Mouse (Mus musculus) gastrocnemius, postnatal 25 days (tissue): ENCODE results near the gene Dlg2. TPM values are rescaled to one million over a fixed set of nuclear protein-coding genes. Genes with fewer than 3 reads are reported as not detected.

Source experiments
- DNase-seq: peaks from one replicate; pipeline ENCODE4 v3.0.0; 2022
- total RNA-seq, 2 experiments: library from RNA; stranded (reverse); gene quantifications; 1 replicate in 1 of 2; 2 replicates in 1 of 2; pipeline ENCODE4 v1.2.3; 2021

The Dlg2 gene
- total RNA-seq, 2 experiments from 2014 or later, result 0.05 to 0.75 TPM

GRCm38 (mm10) chr7:91090830-91091683 is 614.6 kb downstream of the Dlg2 start:
- no peak for DNase-seq

GRCm38 (mm10) chr7:91096467-91096866 is 620.0 kb downstream of the Dlg2 start:
- DNase-seq, result no peak

- no peak for DNase-seq
These were observed 622.0 kb downstream of the Dlg2 start for GRCm38 (mm10) chr7:91098521-91098920.

- DNase-seq, result no peak
These were observed 633.1 kb downstream of the Dlg2 start for GRCm38 (mm10) chr7:91109575-91109974.

GRCm38 (mm10) chr7:91132128-91132527 is 655.7 kb downstream of the Dlg2 start:
- DNase-seq, result no peak

GRCm38 (mm10) chr7:91154096-91154495 is 677.6 kb downstream of the Dlg2 start:
- DNase-seq, result no peak

- DNase-seq, result no peak
These were observed 682.7 kb downstream of the Dlg2 start for GRCm38 (mm10) chr7:91159144-91159543.

GRCm38 (mm10) chr7:91161643-91162175 is 685.2 kb downstream of the Dlg2 start:
- DNase-seq, result no peak

GRCm38 (mm10) chr7:91173560-91173959 is 697.1 kb downstream of the Dlg2 start:
- no peak for DNase-seq

GRCm38 (mm10) chr7:91188211-91188610 is 711.7 kb downstream of the Dlg2 start:
- no peak for DNase-seq

- DNase-seq, result no peak
These were observed 722.9 kb downstream of the Dlg2 start for GRCm38 (mm10) chr7:91199372-91199771.

GRCm38 (mm10) chr7:91208083-91208852 is 731.8 kb downstream of the Dlg2 start:
- DNase-seq, result no peak

GRCm38 (mm10) chr7:91208973-91209372 is 732.5 kb downstream of the Dlg2 start:
- no peak for DNase-seq

GRCm38 (mm10) chr7:91212236-91212635 is 735.8 kb downstream of the Dlg2 start:
- DNase-seq, result no peak

GRCm38 (mm10) chr7:91214921-91215320 is 738.4 kb downstream of the Dlg2 start:
- no peak for DNase-seq

- no peak for DNase-seq
These were observed 742.0 kb downstream of the Dlg2 start for GRCm38 (mm10) chr7:91218321-91218987.

- no peak for DNase-seq
These were observed 750.0 kb downstream of the Dlg2 start for GRCm38 (mm10) chr7:91226442-91226841.

- DNase-seq, result no peak
These were observed 765.2 kb downstream of the Dlg2 start for GRCm38 (mm10) chr7:91241718-91242117.

- no peak for DNase-seq
These were observed 785.2 kb downstream of the Dlg2 start for GRCm38 (mm10) chr7:91261672-91262030.

GRCm38 (mm10) chr7:91262031-91262951 is 785.8 kb downstream of the Dlg2 start:
- no peak for DNase-seq

- no peak for DNase-seq
These were observed 786.5 kb downstream of the Dlg2 start for GRCm38 (mm10) chr7:91262998-91263397.
